Mouse (Mus musculus) embryonic fibroblast, embryonic 13.5 days (primary cell): ENCODE results near the gene Aatk.

Experiments used
- CTCF ChIP-seq: IDR thresholded peaks from 2 replicates; pipeline ENCODE4 v1.5.1; 2011; ENCODE audit warnings: mild to moderate bottlenecking, control low read depth, low read length, moderate library complexity, borderline replicate concordance; ENCODE audit not compliant: insufficient read depth
- POLR2A ChIP-seq: IDR thresholded peaks from 2 replicates; pipeline ENCODE4 v1.6.1; 2011; ENCODE audit warnings: low read depth, mild to moderate bottlenecking, control low read depth, low read length, moderate library complexity

GRCm38 (mm10) chr11:120011761-120012560 lies 35.0 kb downstream of the Aatk start:
- TF ChIP-seq CTCF (0 out of 2 replicates have a peak, but pooled peaks have one; percentile 11), POLR2A (no peak)
